Mouse (Mus musculus): Measurements from ENCODE around the gene Hoxc13. TPM values are rescaled to one million over a fixed set of nuclear protein-coding genes. Genes with fewer than 3 reads are reported as not detected.

Gene Hoxc13
- polyA plus RNA-seq, 1 experiment from 2014 or later = not detected

DNA sequence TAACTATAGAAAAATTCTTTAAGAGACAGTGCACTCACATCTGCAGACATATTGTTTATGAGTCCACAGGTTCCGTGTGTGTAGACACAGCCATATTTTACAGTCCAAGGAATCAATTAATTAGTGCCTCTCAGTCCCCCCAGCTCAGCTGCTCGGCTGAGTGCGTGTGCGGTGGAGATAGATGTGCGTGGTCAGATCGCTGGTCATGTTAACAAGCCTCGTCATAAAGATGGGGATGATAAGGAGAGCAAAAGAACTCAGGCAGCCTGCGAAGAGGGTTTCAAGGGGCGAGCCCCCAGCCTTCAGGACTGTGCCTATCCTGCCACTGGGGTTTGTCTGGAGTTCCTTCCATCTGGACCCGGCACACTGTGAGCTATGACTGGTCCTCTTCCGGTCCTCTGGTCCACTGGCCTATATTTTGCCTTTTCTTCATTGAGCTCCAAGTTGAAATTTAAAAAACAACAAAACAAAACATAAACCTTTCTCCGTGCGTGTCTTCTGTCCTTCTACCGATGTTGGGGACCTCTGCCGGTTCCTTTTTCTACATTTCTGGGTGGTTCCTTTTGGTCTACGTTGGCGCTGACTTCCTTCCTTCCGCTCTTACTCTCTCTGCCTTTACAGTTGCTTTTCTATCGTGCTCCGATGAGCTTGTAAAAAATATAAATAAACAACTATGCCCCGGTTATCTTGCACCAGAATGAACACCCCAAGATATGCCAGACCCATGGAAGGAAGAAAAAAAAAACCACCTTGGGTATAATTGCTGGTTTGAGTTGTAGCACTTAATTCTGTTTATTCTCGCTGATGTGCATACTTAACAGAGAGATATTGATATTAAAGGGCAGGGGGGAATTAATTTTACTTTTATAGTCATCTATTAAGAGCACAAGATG lies 24.5 kb downstream of the Hoxc13 start:
- 10% methylated on average over 22 of the region's 22 CpGs for WGBS
- no peak overlapping the region for H3K27ac ChIP-seq

DNA sequence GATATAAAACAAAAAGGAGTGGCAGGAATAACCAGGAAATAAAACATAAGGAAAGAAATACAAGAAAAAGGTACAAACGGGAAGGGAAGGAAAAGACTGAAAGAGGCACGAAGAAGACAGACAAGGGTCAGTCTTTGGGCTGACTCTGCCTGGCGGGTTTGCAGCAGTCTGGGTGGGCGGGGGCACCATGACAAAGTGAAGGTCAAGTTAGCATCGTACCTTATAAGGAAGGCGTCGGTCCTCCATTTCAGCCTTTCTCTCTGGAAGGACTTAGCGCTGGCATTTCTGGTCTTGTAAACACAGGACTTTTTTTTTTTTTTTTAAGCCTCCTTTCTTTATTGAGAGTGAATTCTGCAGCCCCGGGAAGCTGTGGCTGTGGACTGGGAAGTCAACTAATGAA lies 26.4 kb downstream of the Hoxc13 start:
- Histone ChIP-seq H3K4me3 (no peak overlapping the region), H3K27me3 (ENCODE audit: insufficient read depth, poor library complexity, severe bottlenecking) (peaks cover 100% of the 10 kb centered on the region), H3K4me1 (peaks cover 10% of the 10 kb centered on the region; the same call in 1 of the 2 replicates), H3K36me3 (no peaks in the 10 kb centered on the region), H3K27ac (no peak overlapping the region), H3K9me3 (no peaks in the 10 kb centered on the region)
- no peak for DNase-seq (ENCODE audit: low spot score)
- WGBS = 0% methylated on average over 9 of the region's 9 CpGs

More for the DNA sequence above, 24.5 kb downstream of the Hoxc13 start:
- H3K27me3 ChIP-seq (ENCODE audit: insufficient read depth, poor library complexity, severe bottlenecking) = peaks cover 100% of the 10 kb centered on the region
- no peak for DNase-seq (ENCODE audit: low spot score)
- H3K36me3 ChIP-seq = no peaks in the 10 kb centered on the region
- peaks cover 10% of the 10 kb centered on the region; the same call in 1 of the 2 replicates for H3K4me1 ChIP-seq
- H3K4me3 ChIP-seq = no peak overlapping the region
- H3K9me3 ChIP-seq = no peaks in the 10 kb centered on the region

DNA sequence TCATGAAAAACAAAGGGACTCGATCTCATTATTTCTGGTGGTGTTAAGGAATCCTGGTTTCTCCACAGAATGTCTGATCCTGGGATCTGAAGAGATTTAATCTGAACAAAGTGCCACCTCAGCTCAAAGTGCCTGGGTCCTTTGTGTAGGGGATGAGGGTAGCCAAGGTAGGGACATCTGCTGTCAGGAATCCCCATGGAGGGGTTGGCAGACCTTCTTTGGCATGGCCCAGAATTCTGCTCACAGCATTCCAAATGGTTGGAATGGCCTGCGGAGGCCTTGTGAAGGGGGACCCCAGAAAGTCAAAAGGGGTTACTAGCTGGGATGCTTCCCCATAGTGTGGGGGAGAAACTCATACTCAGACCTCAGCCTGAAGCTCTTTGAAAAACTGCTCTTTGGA lies 27.9 kb downstream of the Hoxc13 start:
- no peak for DNase-seq (ENCODE audit: low spot score)
- Histone ChIP-seq H3K27me3 (ENCODE audit: insufficient read depth, poor library complexity, severe bottlenecking) (peaks cover 100% of the 10 kb centered on the region), H3K4me1 (no peaks in the 10 kb centered on the region), H3K4me3 (no peak overlapping the region), H3K36me3 (no peaks in the 10 kb centered on the region), H3K27ac (no peak overlapping the region), H3K9me3 (no peaks in the 10 kb centered on the region)
- 9% methylated on average over 2 of the region's 2 CpGs for WGBS

DNA sequence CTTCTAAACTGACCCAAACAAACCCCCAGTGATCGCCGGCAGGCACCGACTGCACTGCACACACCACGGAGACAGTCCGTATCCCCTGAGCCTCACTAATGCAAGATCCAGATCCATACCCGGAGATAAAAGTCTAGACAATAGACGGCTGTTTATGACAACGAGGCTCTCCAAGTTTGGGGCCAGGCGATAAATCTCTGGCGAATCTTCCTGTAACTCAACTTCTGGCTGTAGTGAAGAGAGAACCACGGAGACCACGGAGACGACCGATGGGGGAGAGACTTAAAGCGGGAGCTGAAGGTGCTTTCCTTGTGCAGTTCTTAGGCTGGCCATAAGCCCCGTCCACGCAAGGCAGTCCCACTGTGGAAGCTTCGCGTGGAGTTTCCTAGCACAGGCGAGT lies 28.8 kb downstream of the Hoxc13 start:
- Histone ChIP-seq H3K4me3 (no peak overlapping the region), H3K9me3 (no peaks in the 10 kb centered on the region), H3K27ac (no peak overlapping the region), H3K4me1 (peaks cover 1% of the 10 kb centered on the region; the same call in 1 of the 2 replicates), H3K27me3 (ENCODE audit: insufficient read depth, poor library complexity, severe bottlenecking) (peaks cover 100% of the 10 kb centered on the region), H3K36me3 (no peaks in the 10 kb centered on the region)
- no peak for DNase-seq (ENCODE audit: low spot score)
- WGBS = 2% methylated on average over 20 of the region's 20 CpGs

DNA sequence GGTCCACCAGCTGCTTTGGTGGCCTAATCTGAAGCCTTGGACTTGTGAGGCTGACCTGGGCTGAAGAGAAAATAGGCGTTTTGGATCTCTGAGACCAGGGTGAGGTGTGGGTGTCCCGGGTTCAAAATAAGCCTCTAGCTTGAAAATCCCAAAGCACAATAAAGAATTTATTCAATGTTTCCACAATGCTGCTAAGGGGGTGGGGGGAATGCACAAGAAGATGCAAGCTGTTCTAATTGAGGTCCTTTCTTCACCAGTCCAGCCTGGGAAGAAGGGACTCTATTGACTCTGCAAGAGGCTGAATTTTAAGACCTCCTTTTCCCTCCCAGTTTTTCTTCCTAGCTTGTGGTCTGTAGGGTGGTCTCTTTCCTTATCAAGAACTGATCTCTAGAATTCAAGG lies 30.0 kb downstream of the Hoxc13 start:
- Histone ChIP-seq H3K4me3 (no peak overlapping the region), H3K36me3 (no peaks in the 10 kb centered on the region), H3K9me3 (no peaks in the 10 kb centered on the region), H3K27me3 (ENCODE audit: insufficient read depth, poor library complexity, severe bottlenecking) (peaks cover 100% of the 10 kb centered on the region), H3K27ac (no peak overlapping the region), H3K4me1 (peaks cover 4% of the 10 kb centered on the region; the same call in 1 of the 2 replicates)
- 15% methylated on average over 2 of the region's 2 CpGs for WGBS
- no peak for DNase-seq (ENCODE audit: low spot score)

DNA sequence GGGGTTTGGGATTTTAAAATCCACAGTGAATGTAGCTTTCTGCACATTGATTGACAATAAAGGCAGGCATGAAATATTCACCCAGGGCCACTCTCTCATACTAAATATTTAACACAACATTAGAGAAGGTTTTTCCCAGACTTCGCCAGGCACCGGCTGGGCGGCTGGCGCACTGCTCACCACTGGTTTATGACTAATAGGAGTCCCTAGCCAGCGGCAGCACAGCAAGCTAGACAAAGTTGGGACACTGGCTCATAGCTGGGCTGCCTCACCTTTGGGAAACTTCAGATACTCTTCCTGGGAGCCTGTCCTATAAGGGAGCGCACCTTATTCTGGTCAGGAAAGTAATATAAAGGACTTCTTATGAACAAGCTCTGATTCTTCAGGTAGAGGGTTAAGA lies 32.7 kb downstream of the Hoxc13 start:
- Histone ChIP-seq H3K4me1 (peaks cover 4% of the 10 kb centered on the region; the same call in 1 of the 2 replicates), H3K27me3 (ENCODE audit: insufficient read depth, poor library complexity, severe bottlenecking) (peaks cover 100% of the 10 kb centered on the region), H3K9me3 (no peaks in the 10 kb centered on the region), H3K36me3 (no peaks in the 10 kb centered on the region), H3K4me3 (no peak overlapping the region), H3K27ac (no peak overlapping the region)
- 5% methylated on average over 6 of the region's 6 CpGs for WGBS
- no peak for DNase-seq (ENCODE audit: low spot score)

DNA sequence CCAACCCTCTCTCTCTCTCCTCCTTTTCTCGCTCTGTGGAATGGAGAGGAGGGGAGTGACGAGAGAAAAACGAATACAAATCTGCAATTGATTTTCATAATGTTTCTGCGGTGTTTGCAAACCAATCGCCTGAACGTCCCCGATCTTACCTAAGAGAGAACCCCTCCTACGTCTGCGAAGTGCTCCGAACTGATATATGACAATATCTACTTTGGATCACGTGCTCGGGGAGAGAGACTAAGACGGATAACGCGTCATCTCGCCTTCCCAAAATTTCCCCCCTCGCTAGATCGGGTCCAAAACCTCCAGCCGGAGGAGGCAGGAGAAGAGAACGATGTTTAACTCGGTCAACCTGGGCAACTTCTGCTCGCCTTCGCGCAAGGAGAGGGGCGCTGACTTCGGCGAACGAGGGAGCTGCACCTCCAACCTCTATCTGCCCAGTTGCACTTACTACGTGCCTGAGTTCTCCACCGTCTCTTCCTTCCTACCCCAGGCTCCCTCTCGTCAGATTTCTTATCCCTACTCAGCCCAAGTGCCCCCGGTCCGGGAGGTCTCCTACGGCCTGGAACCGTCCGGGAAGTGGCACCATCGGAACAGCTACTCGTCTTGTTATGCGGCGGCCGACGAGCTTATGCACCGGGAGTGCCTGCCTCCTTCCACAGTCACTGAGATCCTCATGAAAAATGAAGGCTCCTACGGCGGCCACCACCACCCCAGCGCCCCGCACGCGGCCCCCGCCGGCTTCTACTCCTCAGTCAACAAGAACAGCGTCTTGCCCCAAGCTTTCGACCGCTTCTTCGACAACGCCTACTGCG lies 33.5 kb downstream of the Hoxc13 start, which contains the start of gene Hoxc11:
TSS of gene Hoxc11 (plus strand) at position 236 of the 815 bp plus-strand sequence.
- peaks cover 4% of the 10 kb centered on the region; the same call in 1 of the 2 replicates for H3K4me1 ChIP-seq
- under 1% methylated on average over 57 of the region's 57 CpGs for WGBS
- peak within 1 kb of the TSS; percentile 3; the same call in 1 of the 2 replicates for H3K4me3 ChIP-seq

DNA sequence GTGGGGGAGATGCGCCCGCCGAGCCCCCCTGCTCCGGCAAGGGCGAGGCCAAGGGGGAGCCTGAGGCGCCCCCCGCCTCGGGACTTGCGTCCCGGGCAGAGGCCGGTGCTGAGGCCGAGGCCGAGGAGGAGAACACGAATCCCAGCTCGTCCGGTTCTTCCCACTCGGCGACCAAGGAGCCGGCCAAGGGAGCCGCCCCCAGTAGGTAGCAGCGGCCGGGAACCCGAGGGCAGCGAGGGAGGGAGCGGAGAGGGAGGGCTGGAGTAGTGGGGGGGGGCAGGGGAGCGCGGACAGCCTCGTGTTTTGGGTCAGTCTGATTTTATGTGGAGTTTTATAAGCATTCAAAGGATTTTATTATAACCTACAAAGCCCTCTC lies 34.1 kb downstream of the Hoxc13 start:
- Histone ChIP-seq H3K36me3 (no peaks in the 10 kb centered on the region), H3K9me3 (no peaks in the 10 kb centered on the region), H3K4me3 (peak overlapping the region; percentile 3; the same call in 1 of the 2 replicates), H3K4me1 (peaks cover 4% of the 10 kb centered on the region; the same call in 1 of the 2 replicates), H3K27ac (0 out of 2 replicates have a peak overlapping the region, but pooled peaks have one; percentile 25), H3K27me3 (ENCODE audit: insufficient read depth, poor library complexity, severe bottlenecking) (peaks cover 100% of the 10 kb centered on the region)
- WGBS = under 1% methylated on average over 28 of the region's 28 CpGs
- DNase-seq (ENCODE audit: low spot score) = no peak

More for the DNA sequence above, 33.5 kb downstream of the Hoxc13 start, which contains the start of gene Hoxc11:
- H3K27ac ChIP-seq = 0 out of 2 replicates have a peak within 1 kb of the TSS, but pooled peaks have one; percentile 25
- no peaks in the 10 kb centered on the region for H3K36me3 ChIP-seq
- DNase-seq (ENCODE audit: low spot score) = no peak
- no peaks in the 10 kb centered on the region for H3K9me3 ChIP-seq
- H3K27me3 ChIP-seq (ENCODE audit: insufficient read depth, poor library complexity, severe bottlenecking) = peaks cover 100% of the 10 kb centered on the region

DNA sequence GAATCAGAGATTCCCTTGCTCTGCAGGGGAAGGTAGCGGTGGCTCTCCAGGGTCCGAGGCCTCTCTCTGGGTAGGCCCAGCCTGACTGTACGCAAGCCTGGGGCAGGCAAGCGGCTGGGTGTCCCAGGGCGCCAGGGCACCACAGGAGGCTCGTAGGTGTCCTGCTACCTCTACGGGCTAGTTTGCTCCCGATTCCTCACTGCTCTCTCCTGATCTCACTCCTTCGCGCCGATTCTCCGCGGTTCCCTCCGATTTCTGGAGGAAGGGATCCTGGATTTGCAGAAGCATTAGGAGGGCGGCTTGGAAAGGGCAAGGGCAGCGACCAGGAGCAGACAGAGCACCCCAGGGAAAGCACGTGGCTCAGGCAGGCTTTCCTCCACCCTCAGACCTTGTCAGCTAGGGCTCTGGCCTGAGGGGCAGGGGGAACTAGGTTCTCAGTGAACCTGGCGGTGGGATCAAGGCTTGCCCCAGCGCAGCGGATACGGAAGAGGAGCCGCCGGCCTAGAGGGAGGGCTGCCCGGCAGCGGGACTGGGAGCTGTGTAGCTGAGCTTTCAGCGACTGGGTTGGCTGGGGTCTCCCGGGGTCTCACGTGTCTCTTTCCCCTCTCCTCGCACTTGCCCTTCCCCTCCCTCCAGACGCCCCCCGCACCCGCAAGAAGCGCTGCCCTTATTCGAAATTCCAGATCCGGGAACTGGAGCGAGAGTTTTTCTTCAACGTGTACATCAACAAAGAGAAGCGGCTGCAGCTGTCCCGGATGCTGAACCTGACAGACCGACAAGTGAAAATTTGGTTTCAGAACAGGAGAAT lies 35.1 kb downstream of the Hoxc13 start:
- Histone ChIP-seq H3K27ac (no peak overlapping the region), H3K27me3 (ENCODE audit: insufficient read depth, poor library complexity, severe bottlenecking) (peaks cover 100% of the 10 kb centered on the region)
- no peak for DNase-seq (ENCODE audit: low spot score)

DNA sequence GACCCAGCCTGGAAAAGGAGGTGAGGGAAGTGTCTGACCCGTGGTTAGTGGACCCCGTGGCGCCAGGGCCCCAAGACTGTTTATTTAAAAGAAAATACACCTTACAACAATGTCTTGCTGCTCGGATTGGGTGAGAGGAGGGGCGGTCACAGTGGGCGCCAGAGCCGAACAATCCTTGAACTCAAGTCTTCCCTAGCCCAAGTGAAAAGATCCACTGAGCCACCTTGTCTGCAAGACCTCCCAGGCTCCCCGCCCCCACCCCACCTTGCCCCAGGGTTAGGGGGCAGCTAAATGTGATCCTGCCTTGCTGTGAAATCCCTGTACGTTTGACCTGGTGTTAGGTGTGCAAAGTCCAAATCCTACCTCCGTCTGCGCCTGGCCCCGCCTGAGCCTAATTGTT lies 36.0 kb downstream of the Hoxc13 start:
- DNase-seq (ENCODE audit: low spot score) = no peak
- Histone ChIP-seq H3K9me3 (no peaks in the 10 kb centered on the region), H3K27me3 (ENCODE audit: insufficient read depth, poor library complexity, severe bottlenecking) (peaks cover 100% of the 10 kb centered on the region), H3K4me3 (no peak overlapping the region), H3K27ac (no peak overlapping the region), H3K4me1 (peaks cover 4% of the 10 kb centered on the region; the same call in 1 of the 2 replicates), H3K36me3 (no peaks in the 10 kb centered on the region)
- WGBS = 1% methylated on average over 12 of the region's 12 CpGs

More for the DNA sequence above, 35.1 kb downstream of the Hoxc13 start:
- H3K4me1 ChIP-seq = peaks cover 4% of the 10 kb centered on the region; the same call in 1 of the 2 replicates
- no peaks in the 10 kb centered on the region for H3K9me3 ChIP-seq
- WGBS = under 1% methylated on average over 40 of the region's 40 CpGs
- no peaks in the 10 kb centered on the region for H3K36me3 ChIP-seq
- 0 out of 2 replicates have a peak overlapping the region, but pooled peaks have one; percentile 22 for H3K4me3 ChIP-seq

DNA sequence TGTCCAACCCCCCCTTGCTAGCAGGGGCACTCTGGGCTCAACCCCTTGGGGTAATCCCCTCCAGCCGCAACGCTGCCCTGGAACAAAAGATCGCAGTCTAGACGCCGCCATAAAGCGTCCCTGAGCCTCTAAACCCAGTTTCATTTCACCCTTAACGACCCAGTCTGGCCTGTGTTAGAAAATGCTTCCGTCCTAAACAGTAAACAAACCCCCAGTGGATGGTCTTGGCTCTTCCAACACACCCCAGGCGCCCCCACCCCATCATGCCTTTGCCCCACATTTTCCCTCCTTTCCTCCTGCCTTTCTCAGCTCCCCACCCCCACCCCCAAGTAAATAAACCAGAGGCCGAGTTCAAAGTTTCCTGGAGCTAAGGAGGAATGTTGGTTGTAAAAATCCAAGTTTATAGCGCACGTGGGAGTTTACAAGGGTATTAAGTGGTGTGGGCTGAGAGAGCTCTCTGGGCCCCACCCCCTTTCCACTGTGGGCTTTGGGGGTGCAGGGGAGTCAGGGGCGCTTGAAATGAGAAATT lies 38.8 kb downstream of the Hoxc13 start:
- H3K27me3 ChIP-seq (ENCODE audit: insufficient read depth, poor library complexity, severe bottlenecking) = peaks cover 100% of the 10 kb centered on the region
- H3K9me3 ChIP-seq = no peaks in the 10 kb centered on the region
- no peak for DNase-seq (ENCODE audit: low spot score)
- H3K36me3 ChIP-seq = no peaks in the 10 kb centered on the region
- H3K27ac ChIP-seq = no peak overlapping the region
- no peak overlapping the region for H3K4me3 ChIP-seq
- WGBS = 2% methylated on average over 13 of the region's 13 CpGs
- H3K4me1 ChIP-seq = peaks cover 3% of the 10 kb centered on the region; the same call in 1 of the 2 replicates

DNA sequence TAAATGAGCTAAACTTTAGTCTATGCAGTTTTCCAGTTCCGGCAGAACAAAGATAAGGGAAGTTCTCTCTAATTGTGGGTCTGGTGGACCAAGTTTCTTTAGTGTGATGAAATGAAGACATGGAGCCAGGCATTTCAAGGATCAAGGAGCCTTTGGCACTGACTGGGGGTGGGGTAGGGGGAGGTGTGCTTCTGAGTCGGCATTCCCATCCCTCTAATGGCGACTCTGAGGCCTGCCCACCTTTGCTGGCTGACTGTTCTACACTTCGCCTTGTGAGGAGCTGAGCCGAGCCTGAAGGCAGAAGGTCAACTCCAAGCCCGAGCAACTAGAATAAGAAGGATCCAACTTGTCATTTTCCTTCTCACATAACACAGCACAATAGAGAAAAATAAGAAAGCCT lies 40.8 kb downstream of the Hoxc13 start:
- Histone ChIP-seq H3K36me3 (no peaks in the 10 kb centered on the region), H3K4me1 (no peaks in the 10 kb centered on the region; the same call in 1 of the 2 replicates), H3K27me3 (ENCODE audit: insufficient read depth, poor library complexity, severe bottlenecking) (peaks cover 100% of the 10 kb centered on the region), H3K27ac (no peak overlapping the region), H3K4me3 (no peak overlapping the region), H3K9me3 (no peaks in the 10 kb centered on the region)
- WGBS = under 1% methylated on average over 6 of the region's 6 CpGs
- DNase-seq (ENCODE audit: low spot score) = no peak

Data from heart, embryonic 10.5 days (tissue).